Mouse (Mus musculus) intestine, embryonic 16.5 days (tissue): Measurements from ENCODE around the gene Ywhaq. TPM values are rescaled to one million over a fixed set of nuclear protein-coding genes. Genes with fewer than 3 reads are reported as not detected.

Source experiments
- ATAC-seq: fragments of 200-750 bp; cut with Nextera tagmentation; 2 replicates; pipeline ENCODE4 v1.8.0; 2017; ENCODE audit warnings: moderate TSS enrichment, moderate library complexity
- H3K27ac ChIP-seq: fragments of 300-500 bp; sonication (generic); 2 replicates; pipeline ENCODE4 v1.5.1; 2014; ENCODE audit warnings: mild to moderate bottlenecking, low read length
- H3K27me3 ChIP-seq: fragments of 300-500 bp; sonication (generic); replicated peaks from 2 replicates; pipeline ENCODE4 v1.6.1; 2014; ENCODE audit warnings: low read length, control low read depth, mixed read lengths; ENCODE audit not compliant: control insufficient read depth, insufficient read depth
- H3K36me3 ChIP-seq: fragments of 300-500 bp; sonication (generic); 2 replicates; pipeline ENCODE4 v1.6.1; 2014; ENCODE audit warnings: low read length, control low read depth; ENCODE audit not compliant: control insufficient read depth, insufficient read depth
- H3K4me1 ChIP-seq: fragments of 300-500 bp; sonication (generic); 2 replicates; pipeline ENCODE4 v1.6.1; 2014; ENCODE audit warnings: low read length, control low read depth, mixed read lengths; ENCODE audit not compliant: control insufficient read depth, insufficient read depth
- H3K4me2 ChIP-seq: fragments of 300-500 bp; sonication (generic); 2 replicates; pipeline ENCODE4 v1.6.1; 2014; ENCODE audit warnings: low read depth, low read length, control low read depth
- H3K4me3 ChIP-seq: fragments of 300-500 bp; sonication (generic); 2 replicates; pipeline ENCODE4 v1.5.1; 2014; ENCODE audit warnings: mild to moderate bottlenecking, low read length
- H3K9ac ChIP-seq: fragments of 300-500 bp; sonication (generic); 2 replicates; pipeline ENCODE4 v1.6.1; 2014; ENCODE audit warnings: low read depth, low read length
- H3K9me3 ChIP-seq: fragments of 300-500 bp; sonication (generic); 2 replicates; pipeline ENCODE4 v1.6.1; 2016; ENCODE audit warnings: low read length, control low read depth; ENCODE audit not compliant: control insufficient read depth
- WGBS: fragments of 180-500 bp; shearing (Covaris S2); extraction: QIAGEN DNeasy Blood & Tissue Kit; methylation state at CpG from one replicate; pipeline ENCODE4 v1.1.7; 2014; 5-methylcytosine and 5-hydroxymethylcytosine counted together
- polyA plus RNA-seq: library from polyadenylated mRNA; unstranded; fragments of >200 nt; fragmentation: Nextera tagmentation; extraction: Ambion mirVana; gene quantifications from 2 replicates; pipeline ENCODE4 v1.2.1, GENCODE M21; 2015

Gene Ywhaq
- polyA plus RNA-seq, 1 experiment from 2014 or later, result 562 TPM

DNA sequence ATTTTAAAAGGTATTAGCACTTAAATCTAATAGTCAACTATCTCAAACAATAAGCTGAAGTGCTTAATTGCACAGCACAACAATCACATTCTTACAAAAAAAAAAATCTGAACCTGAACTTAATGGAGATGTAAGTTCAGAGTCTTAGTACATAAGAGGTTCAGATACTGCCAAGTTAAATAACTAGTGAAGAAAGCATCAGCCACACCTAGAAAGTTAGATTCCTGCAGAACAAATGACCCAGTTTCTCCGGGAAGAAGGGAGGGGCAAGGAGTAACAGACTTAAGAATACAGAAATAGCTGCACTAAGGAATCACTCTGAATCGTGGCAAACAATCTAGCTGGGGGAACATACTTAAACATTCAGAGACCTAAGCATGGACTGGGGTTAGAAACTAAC is 54.8 kb downstream of the Ywhaq start:
- H3K27me3 ChIP-seq, result no peaks in the 10 kb centered on the region
- H3K4me1 ChIP-seq, result no peaks in the 10 kb centered on the region
- H3K9ac ChIP-seq, result no peak overlapping the region
- H3K4me3 ChIP-seq, result no peak overlapping the region
- H3K27ac ChIP-seq, result no peak overlapping the region
- WGBS, result 54% methylated on average over 2 of the region's 2 CpGs
- no peaks in the 10 kb centered on the region for H3K9me3 ChIP-seq
- H3K36me3 ChIP-seq, result 0 out of 2 replicates have a peak, but pooled peaks cover 4% of the 10 kb centered on the region
- ATAC-seq, result no peak
- no peak overlapping the region for H3K4me2 ChIP-seq

DNA sequence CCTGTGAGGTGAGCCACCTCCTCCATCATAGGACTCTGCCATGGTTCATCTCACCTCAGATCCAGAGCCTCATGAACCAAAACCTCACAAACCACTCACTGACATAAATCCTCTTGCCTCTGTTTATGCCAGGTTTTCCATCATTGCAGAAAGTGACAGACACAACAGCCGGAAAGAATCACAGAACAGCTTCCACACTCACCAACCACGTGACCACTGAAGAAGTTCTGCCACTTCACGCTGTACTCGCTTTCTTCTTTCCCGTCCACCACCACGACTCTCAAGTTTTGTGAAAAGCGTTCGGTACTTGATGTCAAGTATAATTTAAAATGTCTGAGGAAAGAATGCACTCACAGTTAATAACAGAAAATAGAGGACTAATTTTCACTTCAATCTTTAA is 63.8 kb downstream of the Ywhaq start:
- WGBS, result 94% methylated on average over 8 of the region's 8 CpGs
- Histone ChIP-seq H3K27ac (no peak overlapping the region), H3K36me3 (peaks cover 18% of the 10 kb centered on the region)

DNA sequence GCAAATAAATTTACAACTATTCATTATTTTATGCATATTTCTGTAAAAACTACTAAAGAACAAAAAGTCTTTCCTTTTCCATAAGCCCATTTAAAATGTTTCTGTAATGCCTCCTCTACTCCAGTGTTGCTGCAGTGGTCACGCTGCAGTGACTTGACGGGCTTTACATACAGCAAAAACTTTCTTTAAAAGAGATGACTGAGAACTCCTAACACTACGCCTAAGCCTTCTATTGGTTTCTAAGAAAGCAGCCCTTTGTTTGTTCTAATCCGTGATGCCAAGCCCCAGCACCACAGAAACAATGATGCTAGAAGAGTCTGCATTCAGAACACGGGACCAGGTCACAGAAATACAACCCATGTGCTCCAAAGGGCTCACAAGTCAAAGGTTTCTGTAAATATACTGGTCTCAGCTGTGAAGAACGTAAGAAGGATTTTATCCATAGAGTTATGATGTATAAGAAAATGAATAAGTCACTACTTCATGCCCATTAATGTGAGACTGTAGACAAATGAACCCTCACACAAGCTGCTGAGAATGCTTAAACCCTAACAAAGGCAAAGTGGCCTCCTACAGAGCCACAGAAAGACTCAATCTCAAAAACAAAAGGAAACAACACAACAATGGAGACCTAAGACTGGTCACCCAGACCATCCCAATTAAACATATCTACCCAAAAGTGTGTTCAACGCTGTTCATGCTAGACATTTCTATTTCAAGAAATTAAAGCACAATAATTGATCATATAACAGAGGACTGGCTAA is 67.1 kb downstream of the Ywhaq start:
- Histone ChIP-seq H3K9ac (no peak overlapping the region), H3K4me1 (no peaks in the 10 kb centered on the region), H3K27me3 (no peaks in the 10 kb centered on the region), H3K27ac (no peak overlapping the region), H3K4me2 (no peak overlapping the region), H3K36me3 (peaks cover 18% of the 10 kb centered on the region), H3K9me3 (no peaks in the 10 kb centered on the region), H3K4me3 (no peak overlapping the region)
- WGBS, result 82% methylated on average over 7 of the region's 7 CpGs
- no peak for ATAC-seq

More for the DNA sequence above, 63.8 kb downstream of the Ywhaq start:
- no peaks in the 10 kb centered on the region for H3K27me3 ChIP-seq
- no peak for ATAC-seq
- H3K9me3 ChIP-seq, result no peaks in the 10 kb centered on the region
- H3K4me1 ChIP-seq, result no peaks in the 10 kb centered on the region
- no peak overlapping the region for H3K9ac ChIP-seq
- no peak overlapping the region for H3K4me2 ChIP-seq
- no peak overlapping the region for H3K4me3 ChIP-seq

DNA sequence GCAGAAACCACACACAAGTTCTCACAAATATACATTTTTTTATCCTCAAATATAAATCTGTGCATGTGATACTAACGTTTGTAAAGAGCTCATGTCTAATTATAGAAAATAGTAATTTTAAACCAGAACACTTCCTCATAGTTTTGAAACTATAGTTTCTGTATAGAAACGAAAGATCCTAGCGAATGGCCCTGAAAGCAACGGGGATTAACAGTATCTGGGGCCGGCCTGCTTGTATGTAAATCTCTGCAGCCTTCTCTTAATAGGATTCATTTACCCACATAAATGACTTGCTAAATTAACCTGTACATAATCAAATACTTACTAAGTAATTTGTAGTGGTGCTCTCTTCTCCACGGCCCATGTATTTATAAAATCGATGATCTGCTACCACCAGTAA is 70.5 kb downstream of the Ywhaq start:
- peaks cover 6% of the 10 kb centered on the region for H3K36me3 ChIP-seq
- WGBS, result 84% methylated on average over 7 of the region's 7 CpGs
- no peak overlapping the region for H3K4me3 ChIP-seq
- no peaks in the 10 kb centered on the region for H3K27me3 ChIP-seq
- no peaks in the 10 kb centered on the region for H3K4me1 ChIP-seq
- no peak overlapping the region for H3K27ac ChIP-seq
- no peak overlapping the region for H3K9ac ChIP-seq
- H3K4me2 ChIP-seq, result no peak overlapping the region
- no peak for ATAC-seq
- H3K9me3 ChIP-seq, result no peaks in the 10 kb centered on the region

DNA sequence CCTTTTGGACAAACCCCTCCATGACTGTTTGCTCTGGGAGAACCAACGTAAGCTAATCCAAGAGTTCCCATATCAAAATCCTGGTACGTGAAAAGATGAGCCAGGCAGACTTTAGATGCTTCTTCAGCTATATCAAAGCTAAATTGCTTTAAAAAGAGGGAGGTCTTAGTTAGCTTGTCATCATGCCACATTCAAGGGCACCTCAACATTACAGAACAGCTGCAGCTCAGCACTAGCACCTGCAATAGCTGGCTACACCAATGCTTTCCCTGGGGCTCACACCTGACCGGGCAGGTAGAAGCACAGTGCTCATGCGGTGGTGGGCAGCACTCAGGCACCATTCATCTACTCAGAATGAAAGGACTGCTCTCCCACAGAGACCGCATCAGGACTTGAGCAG is 76.8 kb downstream of the Ywhaq start:
- ATAC-seq, result no peak
- Histone ChIP-seq H3K9ac (no peak overlapping the region), H3K36me3 (no peaks in the 10 kb centered on the region), H3K27me3 (no peaks in the 10 kb centered on the region), H3K4me3 (no peak overlapping the region), H3K9me3 (no peaks in the 10 kb centered on the region), H3K4me2 (no peak overlapping the region), H3K4me1 (no peaks in the 10 kb centered on the region), H3K27ac (no peak overlapping the region)
- 97% methylated on average over 5 of the region's 5 CpGs for WGBS

Other genes with a start within 250 kb of the Ywhaq start
- 94.2 and 105 TPM in 2 replicates for gene Cpsf3, start 132.2 kb downstream of the Ywhaq start, polyA plus RNA-seq
- 40.1 and 42.5 TPM in 2 replicates for gene Itgb1bp1, start 131.4 kb downstream of the Ywhaq start, polyA plus RNA-seq
- 82.5 and 92.3 TPM in 2 replicates for gene Iah1, start 101.2 kb downstream of the Ywhaq start, polyA plus RNA-seq
- 27.6 and 28.4 TPM in 2 replicates for gene Adam17, start 44.0 kb downstream of the Ywhaq start, polyA plus RNA-seq